Comparison of ENCODE assay signal across 11 mouse cellular contexts in the genomic region with DNA sequence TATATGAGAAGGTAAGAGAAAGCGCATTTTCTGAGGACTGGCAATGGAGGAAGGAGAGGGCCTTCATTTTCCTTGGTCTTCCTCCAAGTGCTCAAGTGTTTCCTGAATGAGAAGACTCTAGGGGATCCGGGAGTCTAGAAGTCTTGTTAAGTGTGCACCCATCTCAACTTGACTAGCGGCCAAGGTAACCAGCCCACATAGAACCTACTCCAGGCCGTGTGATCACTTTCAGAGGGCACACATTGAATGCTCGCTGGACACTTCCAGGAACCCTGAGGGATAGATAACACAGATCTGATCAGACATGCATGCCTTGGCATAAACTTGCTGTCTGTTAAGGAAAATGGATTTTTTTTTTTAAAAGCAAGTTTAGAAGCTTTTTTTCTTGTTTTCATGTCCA. TPM values are rescaled to one million over a fixed set of nuclear protein-coding genes. Genes with fewer than 3 reads are reported as not detected.
DNase-seq lines count a peak whose midpoint lies in the region; ATAC-seq and TF ChIP-seq lines count a peak whose summit lies in the region.
"Had no signal": no experiment of that assay in that cellular context is flagged by ENCODE, and none has a peak within 500 bp of the region (broad histone marks: within the 10 kb centered on the region; RNA-seq: fewer than 3 reads in every experiment).

No protein-coding gene starts in this region.

- no peak for ATAC-seq in heart, embryonic 13.5 days (ENCODE audit: extremely low read depth, insufficient number of reproducible peaks, low FRiP score, low TSS enrichment)
- no peak for ATAC-seq in lung, postnatal 0 days
- no peak for ATAC-seq in monocyte, adult 5-6 weeks (replicated peaks; ENCODE audit: insufficient number of reproducible peaks, low FRiP score, low TSS enrichment, poor library complexity, severe bottlenecking)

- H3K27me3 ChIP-seq in heart, embryonic 13.5 days (replicated peaks) = no peaks in the 10 kb centered on the region
- no peaks in the 10 kb centered on the region for H3K27me3 ChIP-seq in lung, postnatal 0 days (replicated peaks; ENCODE audit: insufficient read depth, low read length)
- no peaks in the 10 kb centered on the region for H3K27me3 ChIP-seq in small intestine, adult 2 months (ENCODE audit: control insufficient read depth, insufficient read depth, low read length)

- peaks cover 28% of the 10 kb centered on the region for H3K4me1 ChIP-seq in heart, embryonic 13.5 days
- peaks cover 3% of the 10 kb centered on the region; the same call in 1 of the 2 replicates for H3K4me1 ChIP-seq in lung, postnatal 0 days (ENCODE audit: insufficient read depth, low read depth, low read length)
- peaks cover 7% of the 10 kb centered on the region; the same call in 1 of the 2 replicates for H3K4me1 ChIP-seq in small intestine, adult 2 months (ENCODE audit: control insufficient read depth, insufficient read depth, insufficient read length, low read length)

- no peak overlapping the region for H3K9ac ChIP-seq in heart, embryonic 13.5 days
- H3K9ac ChIP-seq in lung, postnatal 0 days (replicated peaks; ENCODE audit: low read depth) = no peak overlapping the region

- H3K36me3 ChIP-seq in heart, embryonic 13.5 days = no peaks in the 10 kb centered on the region
- H3K36me3 ChIP-seq in lung, postnatal 0 days (ENCODE audit: insufficient read depth, low read length) = no peaks in the 10 kb centered on the region
- H3K36me3 ChIP-seq in small intestine, adult 2 months (ENCODE audit: control insufficient read depth, insufficient read depth, low read length) = no peaks in the 10 kb centered on the region
- H3K36me3 ChIP-seq: G1E had no signal

- no peak overlapping the region for H3K4me3 ChIP-seq in heart, embryonic 13.5 days
- peak overlapping the region; percentile 64; the same call in 1 of the 2 replicates for H3K4me3 ChIP-seq in lung, postnatal 0 days (ENCODE audit: low read depth, low read length)
- no peak overlapping the region for H3K4me3 ChIP-seq in small intestine, adult 2 months (ENCODE audit: low read depth, low read length)

- intact Hi-C loops in heart, postnatal 36 days (cut with DNase I) = loop anchor here (10.0 kb wide), 1 partner anchor 797 kb away; no protein-coding TSS in a partner anchor

- TF ChIP-seq EP300 in lung, postnatal 0 days (IDR thresholded peaks at IDR 0.05) = no peak

- peak overlapping the region; percentile 83 for H3K4me2 ChIP-seq in heart, embryonic 13.5 days
- peak overlapping the region; percentile 92; the same call in 1 of the 2 replicates for H3K4me2 ChIP-seq in lung, postnatal 0 days (replicated peaks; ENCODE audit: low read depth, low read length)

- no peaks in the 10 kb centered on the region for H3K9me3 ChIP-seq in heart, embryonic 13.5 days
- no peaks in the 10 kb centered on the region for H3K9me3 ChIP-seq in lung, postnatal 0 days (ENCODE audit: low read length)

- 77% methylated on average over 5 of the region's 5 CpGs for WGBS in heart, embryonic 13.5 days
- 54% methylated on average over 5 of the region's 5 CpGs for WGBS in lung, postnatal 0 days
- 49% methylated on average over 5 of the region's 5 CpGs for WGBS in small intestine, adult 2 months

- no peak for TF ChIP-seq POLR2A in small intestine, adult 2 months (IDR thresholded peaks at IDR 0.05; ENCODE audit: low read depth, low read length)

- no peak for DNase-seq in heart, postnatal 36 days
- DNase-seq in lung, postnatal 0 days (ENCODE audit: low spot score) = peak; percentile 25
- no peak for DNase-seq in lung, postnatal 36 days
- peak; percentile 86 for DNase-seq in fat pad, adult 2 months (ENCODE audit: extremely low read depth, low read depth, low spot score)
- no peak for DNase-seq in cerebellum, adult 18-20 months
- DNase-seq: kidney, postnatal 25 days; thymus, postnatal 36 days had no signal

- TF ChIP-seq CTCF in lung, postnatal 0 days (IDR thresholded peaks at IDR 0.05) = no peak
- no peak for TF ChIP-seq CTCF in small intestine, adult 2 months (IDR thresholded peaks at IDR 0.05; ENCODE audit: extremely low read depth, insufficient read length, insufficient replicate concordance, low read depth, low read length)

- H3K27ac ChIP-seq in heart, embryonic 13.5 days (replicated peaks) = no peak overlapping the region
- peak overlapping the region; percentile 80 for H3K27ac ChIP-seq in lung, postnatal 0 days (ENCODE audit: low read length)
- peak overlapping the region; percentile 33 for H3K27ac ChIP-seq in small intestine, adult 2 months (ENCODE audit: insufficient read depth, low read depth, low read length)

RNA-seq across cellular contexts. Expression of a gene that starts 0.6 kb away (rescaled TPM):
- polyA plus RNA-seq in heart, embryonic 13.5 days (2015; fragmentation: Nextera tagmentation; extraction: Ambion mirVana) = 6.9 TPM in 2 replicates
- total RNA-seq in heart, postnatal 36 days (2021) = 1 to 10 TPM; 2.6 to 3.5 TPM
- polyA plus RNA-seq in lung, postnatal 0 days (2015; fragmentation: Nextera tagmentation; extraction: Ambion mirVana) = 5.0 and 6.5 TPM in 2 replicates
- 1.9 and 4.1 TPM in 2 replicates for polyA plus RNA-seq in small intestine, adult 2 months (2012; rRNA removed)
- 29.6 to 36.6 TPM (median 36.2 TPM) in 3 replicates for total RNA-seq in monocyte, adult 5-6 weeks (2017)
- total RNA-seq: G1E had no signal
- polyA plus RNA-seq: G1E had no signal

RNA-seq across cellular contexts. Expression of a gene that starts 0.8 kb away (rescaled TPM):
- 1.8 and 2.2 TPM in 2 replicates for polyA plus RNA-seq in heart, embryonic 13.5 days (2015; fragmentation: Nextera tagmentation; extraction: Ambion mirVana)
- under 1 TPM; 0.49 to 0.83 TPM for total RNA-seq in heart, postnatal 36 days (2021)
- polyA plus RNA-seq in lung, postnatal 0 days (2015; fragmentation: Nextera tagmentation; extraction: Ambion mirVana) = 6.2 and 8.2 TPM in 2 replicates
- polyA plus RNA-seq in small intestine, adult 2 months (2012; rRNA removed) = 0.22 and 0.47 TPM in 2 replicates
- total RNA-seq in monocyte, adult 5-6 weeks (2017) = 3.9 to 7.9 TPM (median 5.3 TPM) in 3 replicates
- total RNA-seq: G1E had no signal
- polyA plus RNA-seq: G1E had no signal

Comparison
In these comparisons a context has a peak if more than half of its experiments do, and no peak if none do; other contexts are left out.
1. DNase-seq: peak in lung, postnatal 0 days (single experiment) and fat pad, adult 2 months (single experiment); none in heart, postnatal 36 days (0 of 2), lung, postnatal 36 days (single experiment) and cerebellum, adult 18-20 months (0 of 2).